Mouse (Mus musculus): Measurements from ENCODE around the gene Ccl9. TPM values are rescaled to one million over a fixed set of nuclear protein-coding genes. Genes with fewer than 3 reads are reported as not detected.
A peak's percentile ranks its signal among the peaks of the same experiment; 100 is the strongest.
"Not testable (repeated sequence)": the region's sequence is repeated elsewhere in the genome, so short reads cannot be mapped to it uniquely, and the experiment has no call there.

The Ccl9 gene
- polyA plus RNA-seq, 1 experiment from 2014 or later: 2.9 TPM

DNA sequence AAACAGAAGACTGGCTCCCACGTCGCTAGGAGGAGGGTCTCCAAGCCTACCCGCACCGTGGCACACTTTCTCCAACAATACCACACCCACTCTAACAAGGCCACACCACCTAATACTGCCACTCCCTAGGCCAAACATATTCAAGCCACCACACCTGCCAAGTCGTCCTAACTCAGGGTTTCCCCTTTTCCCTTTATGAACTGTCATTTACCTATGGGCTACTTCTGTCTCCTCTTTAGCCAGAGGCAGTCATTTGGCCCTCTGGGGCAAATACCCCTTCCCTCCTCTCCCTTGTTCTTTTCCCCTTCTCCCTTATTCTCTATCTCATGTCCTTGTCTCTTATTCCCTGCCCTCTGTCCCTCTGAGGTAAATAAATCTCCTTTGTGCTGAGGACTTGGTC, 26.8 kb downstream of the Ccl9 start:
- no peaks in the 10 kb centered on the region for H3K27me3 ChIP-seq

DNA sequence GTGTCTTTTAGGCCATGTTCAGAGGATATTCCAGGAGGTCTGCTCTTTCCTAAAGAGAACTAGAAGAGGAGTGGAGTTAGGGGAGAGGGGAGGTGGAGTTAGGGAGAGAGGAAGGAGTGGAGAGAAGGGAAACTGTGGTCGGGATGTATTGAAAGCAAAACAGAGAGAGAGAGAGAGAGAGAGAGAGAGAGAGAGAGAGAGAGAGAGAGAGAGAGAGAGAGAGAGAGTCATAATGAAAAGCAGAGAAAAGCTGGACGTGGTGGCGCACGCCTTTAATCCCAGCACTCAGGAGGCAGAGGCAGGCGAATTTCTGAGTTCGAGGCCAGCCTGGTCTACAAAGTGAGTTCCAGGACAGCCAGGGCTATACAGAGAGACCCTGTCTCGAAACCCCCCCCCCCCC, 27.4 kb downstream of the Ccl9 start:
- H3K9ac ChIP-seq; H3K4me2 ChIP-seq (replicated peaks); H3K36me3 ChIP-seq; H3K4me3 ChIP-seq; H3K27me3 ChIP-seq; H3K27ac ChIP-seq; H3K4me1 ChIP-seq; ATAC-seq (ENCODE audit: low FRiP score, low read depth); H3K9me3 ChIP-seq: not testable (repeated sequence)
- 85% methylated on average over 7 of the region's 7 CpGs for WGBS

More for the DNA sequence above, 26.8 kb downstream of the Ccl9 start:
- no peak overlapping the region for H3K4me2 ChIP-seq (replicated peaks)
- H3K9ac ChIP-seq: no peak overlapping the region
- ATAC-seq (ENCODE audit: low FRiP score, low read depth): no peak
- no peak overlapping the region for H3K27ac ChIP-seq
- no peak overlapping the region for H3K4me3 ChIP-seq
- 82% methylated on average over 5 of the region's 5 CpGs for whole genome bisulfite sequencing
- no peaks in the 10 kb centered on the region for H3K4me1 ChIP-seq
- no peaks in the 10 kb centered on the region for H3K9me3 ChIP-seq
- no peaks in the 10 kb centered on the region for H3K36me3 ChIP-seq

DNA sequence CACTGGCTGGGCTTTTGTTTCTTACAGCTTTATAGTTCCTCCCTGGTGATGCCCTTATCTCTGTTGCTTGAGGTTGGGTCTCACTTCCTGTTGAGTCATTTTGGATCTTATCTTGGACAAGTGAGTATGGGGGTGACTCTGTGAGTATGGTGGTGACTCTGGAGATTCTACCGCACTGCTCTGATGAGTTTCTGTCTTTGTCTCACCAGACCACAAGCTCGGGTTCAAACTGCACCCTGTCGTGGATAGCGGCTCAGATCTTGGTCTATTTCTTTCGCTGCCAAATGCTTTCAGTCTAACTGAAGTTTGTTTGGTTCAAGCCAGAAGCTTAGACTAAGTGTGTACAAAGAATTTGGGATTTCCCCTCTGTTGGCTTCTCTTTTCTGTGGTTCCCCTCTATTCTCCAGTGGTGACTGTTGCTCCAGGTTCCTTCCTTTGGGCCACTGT, 28.2 kb downstream of the Ccl9 start:
- H3K4me3 ChIP-seq: no peak overlapping the region
- H3K4me1 ChIP-seq: no peaks in the 10 kb centered on the region
- 85% methylated on average over 5 of the region's 5 CpGs for WGBS
- no peak overlapping the region for H3K9ac ChIP-seq
- ATAC-seq (ENCODE audit: low FRiP score, low read depth): no peak
- no peak overlapping the region for H3K4me2 ChIP-seq (replicated peaks)
- no peaks in the 10 kb centered on the region for H3K9me3 ChIP-seq
- no peaks in the 10 kb centered on the region for H3K36me3 ChIP-seq
- H3K27me3 ChIP-seq: no peaks in the 10 kb centered on the region
- no peak overlapping the region for H3K27ac ChIP-seq

DNA sequence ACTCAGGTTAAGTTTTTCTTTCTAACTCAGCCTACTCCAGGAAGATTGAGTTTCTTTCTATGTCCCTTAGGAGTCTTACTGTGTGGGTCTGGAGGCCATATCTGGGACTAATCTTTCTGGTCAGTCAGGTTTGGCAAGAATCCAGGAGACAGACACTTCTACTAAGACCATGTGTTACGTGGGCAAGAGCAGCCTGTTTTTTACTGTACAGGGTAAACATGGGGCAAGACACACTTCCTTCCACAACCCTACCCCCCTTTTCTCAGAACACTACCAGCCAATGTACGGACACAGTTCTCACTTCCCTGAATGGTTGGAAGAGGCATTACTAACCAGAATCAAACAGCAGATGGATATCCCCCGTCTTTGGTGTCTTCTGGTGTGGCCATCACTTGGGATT, 34.2 kb downstream of the Ccl9 start:
- H3K4me2 ChIP-seq (replicated peaks): no peak overlapping the region
- no peaks in the 10 kb centered on the region for H3K36me3 ChIP-seq
- H3K27me3 ChIP-seq: no peaks in the 10 kb centered on the region
- H3K9me3 ChIP-seq: no peaks in the 10 kb centered on the region
- H3K4me1 ChIP-seq: peaks cover 6% of the 10 kb centered on the region; the same call in 1 of the 2 replicates
- ATAC-seq (ENCODE audit: low FRiP score, low read depth): no peak
- H3K4me3 ChIP-seq: no peak overlapping the region
- 48% methylated on average over 3 of the region's 3 CpGs for WGBS
- no peak overlapping the region for H3K27ac ChIP-seq
- no peak overlapping the region for H3K9ac ChIP-seq

DNA sequence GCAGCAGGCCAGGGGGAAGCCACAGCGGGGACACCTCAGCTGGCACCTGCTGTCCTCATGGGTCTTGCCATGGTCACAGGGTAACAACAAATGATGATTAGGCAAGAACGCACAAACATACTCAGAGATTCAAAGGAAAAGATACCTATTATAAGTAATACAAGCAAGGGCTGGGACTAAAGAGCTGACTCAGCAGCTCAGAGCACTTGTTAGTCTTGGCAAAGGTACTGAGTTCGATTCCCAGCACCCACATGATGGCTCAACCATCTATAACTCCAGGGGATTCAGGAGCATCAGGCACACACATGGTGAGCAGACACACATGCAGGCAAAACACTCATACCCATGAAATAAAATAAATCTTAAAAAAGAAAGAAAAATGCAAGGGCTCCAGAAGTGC, 37.0 kb downstream of the Ccl9 start:
- Histone ChIP-seq H3K9me3 (no peaks in the 10 kb centered on the region), H3K4me3 (no peak overlapping the region), H3K4me1 (peaks cover 9% of the 10 kb centered on the region), H3K9ac (no peak overlapping the region), H3K4me2 (replicated peaks) (no peak overlapping the region), H3K27ac (no peak overlapping the region), H3K36me3 (no peaks in the 10 kb centered on the region), H3K27me3 (no peaks in the 10 kb centered on the region)
- 84% methylated on average over 3 of the region's 3 CpGs for WGBS
- no peak for ATAC-seq (ENCODE audit: low FRiP score, low read depth)

DNA sequence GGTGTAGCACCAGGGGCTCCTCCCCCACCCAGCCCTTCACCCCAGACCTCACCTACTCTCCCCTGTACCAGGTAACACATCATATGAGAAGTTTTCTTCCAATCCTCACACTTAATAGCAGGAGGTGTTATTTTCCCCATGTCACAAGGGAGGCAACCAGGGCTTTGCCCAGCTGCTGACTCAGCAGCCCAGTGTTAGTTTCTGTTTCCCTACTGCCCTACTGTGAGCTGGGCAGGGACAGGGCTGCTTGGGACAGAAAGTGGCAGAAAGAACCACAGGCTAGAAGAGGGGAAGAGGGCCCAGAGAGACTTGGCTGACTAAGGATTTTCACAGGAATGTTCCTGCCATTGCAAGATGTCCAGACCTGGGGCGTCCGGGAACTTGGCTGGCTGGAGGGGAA, 37.5 kb downstream of the Ccl9 start:
- WGBS: 76% methylated on average over 2 of the region's 2 CpGs
- H3K4me3 ChIP-seq: no peak overlapping the region
- ATAC-seq (ENCODE audit: low FRiP score, low read depth): no peak

DNA sequence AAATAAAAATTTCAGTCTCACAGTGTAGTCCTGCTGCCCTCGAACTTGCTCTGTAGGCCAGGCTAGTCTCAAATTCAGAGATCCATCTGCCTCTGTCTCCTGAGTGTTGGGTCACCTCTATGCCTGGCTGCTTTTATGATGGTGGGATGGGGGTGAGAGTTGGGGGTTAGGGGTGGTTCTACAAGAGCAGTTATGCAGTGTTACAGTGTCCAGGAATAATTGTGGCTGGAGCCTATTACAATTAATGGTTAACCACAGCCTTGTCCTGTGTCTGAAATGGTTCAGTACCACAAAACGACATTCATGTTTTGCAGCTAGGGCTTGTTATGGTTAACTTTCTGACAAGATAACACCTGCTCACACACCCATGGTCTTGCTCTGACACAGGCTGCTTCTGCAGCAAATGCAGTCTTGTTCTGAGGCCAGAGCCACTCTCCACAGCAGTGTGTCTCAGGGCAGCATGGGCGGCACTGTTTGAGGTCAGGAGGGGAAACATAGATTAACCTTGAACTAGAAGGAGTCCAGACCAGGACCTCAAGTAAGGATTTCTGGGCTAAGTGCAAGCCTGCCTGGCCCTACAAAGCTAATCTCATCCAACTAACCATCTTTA, 39.6 kb downstream of the Ccl9 start:
- Histone ChIP-seq H3K9ac (no peak overlapping the region), H3K4me2 (replicated peaks) (no peak overlapping the region), H3K4me1 (peaks cover 27% of the 10 kb centered on the region), H3K27ac (no peak overlapping the region), H3K36me3 (no peaks in the 10 kb centered on the region), H3K9me3 (no peaks in the 10 kb centered on the region), H3K4me3 (no peak overlapping the region), H3K27me3 (no peaks in the 10 kb centered on the region)
- WGBS: 71% methylated on average over 3 of the region's 3 CpGs
- no peak for ATAC-seq (ENCODE audit: low FRiP score, low read depth)

More for the DNA sequence above, 37.5 kb downstream of the Ccl9 start:
- Histone ChIP-seq H3K4me2 (replicated peaks) (no peak overlapping the region), H3K36me3 (no peaks in the 10 kb centered on the region), H3K27me3 (no peaks in the 10 kb centered on the region), H3K27ac (no peak overlapping the region), H3K9me3 (no peaks in the 10 kb centered on the region), H3K9ac (no peak overlapping the region), H3K4me1 (peaks cover 14% of the 10 kb centered on the region)

DNA sequence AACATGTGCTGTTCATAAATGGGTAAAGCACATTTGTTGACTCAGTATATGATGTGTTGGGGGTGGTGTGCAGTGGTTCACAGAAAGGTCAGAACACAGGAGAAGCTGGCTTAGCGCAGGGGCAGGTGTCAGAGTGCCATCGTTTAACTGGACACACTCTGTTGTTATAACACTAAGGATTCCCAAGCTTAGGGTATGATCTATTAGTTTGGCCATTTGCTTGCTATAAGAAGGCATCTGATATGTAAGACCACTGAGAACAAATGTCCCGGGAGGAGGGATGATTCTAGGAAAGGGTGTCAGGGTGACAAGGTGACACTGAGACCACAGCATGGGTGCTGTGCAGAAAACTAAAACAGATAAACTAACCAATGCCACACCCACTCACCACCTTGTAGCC, 41.6 kb downstream of the Ccl9 start:
- Histone ChIP-seq H3K4me1 (peaks cover 27% of the 10 kb centered on the region), H3K27me3 (no peaks in the 10 kb centered on the region), H3K27ac (no peak overlapping the region), H3K9ac (no peak overlapping the region), H3K4me2 (replicated peaks) (no peak overlapping the region), H3K9me3 (no peaks in the 10 kb centered on the region), H3K36me3 (no peaks in the 10 kb centered on the region), H3K4me3 (no peak overlapping the region)
- no peak for ATAC-seq (ENCODE audit: low FRiP score, low read depth)
- 61% methylated on average over 3 of the region's 3 CpGs for WGBS

DNA sequence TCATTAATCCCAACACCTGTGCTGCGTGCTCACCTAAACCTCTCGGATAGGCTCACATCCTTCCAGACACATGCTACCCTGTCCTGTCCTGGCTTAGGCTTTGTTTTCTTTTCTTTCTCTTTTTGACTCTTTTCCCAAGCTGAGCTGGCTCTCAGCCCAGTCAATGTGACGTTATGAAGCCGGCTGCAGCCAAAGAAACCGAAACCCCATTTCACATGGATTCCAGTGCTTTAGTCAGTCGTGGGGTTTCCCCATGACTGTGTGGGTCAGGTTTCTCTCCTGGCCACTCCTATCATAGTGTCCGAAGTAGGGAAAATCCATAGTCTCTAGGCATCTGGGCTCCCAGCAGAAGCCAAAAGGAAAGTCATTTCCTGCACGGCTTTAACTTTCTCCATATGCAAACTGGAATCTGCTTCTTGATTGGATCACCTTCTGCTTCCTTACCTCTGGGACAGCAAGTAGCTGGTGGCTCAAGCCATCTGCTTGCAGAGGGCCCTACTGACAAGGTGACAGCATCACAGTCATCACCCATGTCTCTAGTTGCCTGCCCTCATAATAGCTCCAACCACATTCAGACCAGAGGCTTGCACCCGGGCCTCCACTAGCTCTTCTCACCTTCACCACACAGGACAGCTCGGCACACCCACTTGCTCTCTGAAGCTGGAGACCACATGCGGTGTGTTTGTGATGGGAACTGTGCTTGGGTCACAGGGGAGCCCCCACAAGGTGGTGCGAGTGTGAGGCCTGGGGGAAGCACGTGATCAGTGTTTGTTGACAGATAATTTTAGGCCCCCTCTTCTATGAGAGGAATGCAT, 43.6 kb downstream of the Ccl9 start:
- H3K9ac ChIP-seq: no peak overlapping the region

DNA sequence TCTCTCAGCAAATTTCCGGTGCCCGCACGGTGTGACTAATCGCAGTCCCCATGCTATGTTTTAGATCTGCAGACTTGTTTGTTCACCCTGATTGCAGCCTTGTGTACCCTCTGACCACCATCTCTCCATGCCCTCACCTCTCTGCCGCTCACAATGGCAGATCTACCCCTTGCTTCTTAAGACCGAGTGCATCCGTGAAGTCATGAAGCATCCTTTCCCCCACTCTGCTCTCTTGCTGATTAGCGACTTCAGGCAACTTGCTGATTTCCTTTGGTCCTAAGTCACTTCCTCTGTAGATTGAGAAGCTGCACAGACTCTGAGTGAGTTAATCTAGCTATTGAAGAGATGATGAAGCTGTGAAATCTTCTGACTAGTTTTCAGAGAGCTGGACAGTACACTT, 44.3 kb downstream of the Ccl9 start:
- Histone ChIP-seq H3K27me3 (no peaks in the 10 kb centered on the region), H3K4me3 (no peak overlapping the region), H3K36me3 (no peaks in the 10 kb centered on the region), H3K27ac (peak overlapping the region; percentile 45; the same call in 1 of the 2 replicates), H3K9me3 (no peaks in the 10 kb centered on the region), H3K4me2 (replicated peaks) (peak overlapping the region; percentile 43), H3K9ac (no peak overlapping the region), H3K4me1 (peaks cover 27% of the 10 kb centered on the region)
- WGBS: 79% methylated on average over 8 of the region's 8 CpGs
- ATAC-seq (ENCODE audit: low FRiP score, low read depth): no peak

More for the DNA sequence above, 43.6 kb downstream of the Ccl9 start:
- Histone ChIP-seq H3K4me2 (replicated peaks) (peak overlapping the region; percentile 43), H3K4me3 (peak overlapping the region; percentile 8; the same call in 1 of the 2 replicates), H3K27ac (peak overlapping the region; percentile 52; the same call in 1 of the 2 replicates), H3K27me3 (no peaks in the 10 kb centered on the region), H3K36me3 (no peaks in the 10 kb centered on the region), H3K9me3 (no peaks in the 10 kb centered on the region), H3K4me1 (peaks cover 27% of the 10 kb centered on the region)
- WGBS: 20% methylated on average over 13 of the region's 13 CpGs
- peak; percentile 91 for ATAC-seq (ENCODE audit: low FRiP score, low read depth)

DNA sequence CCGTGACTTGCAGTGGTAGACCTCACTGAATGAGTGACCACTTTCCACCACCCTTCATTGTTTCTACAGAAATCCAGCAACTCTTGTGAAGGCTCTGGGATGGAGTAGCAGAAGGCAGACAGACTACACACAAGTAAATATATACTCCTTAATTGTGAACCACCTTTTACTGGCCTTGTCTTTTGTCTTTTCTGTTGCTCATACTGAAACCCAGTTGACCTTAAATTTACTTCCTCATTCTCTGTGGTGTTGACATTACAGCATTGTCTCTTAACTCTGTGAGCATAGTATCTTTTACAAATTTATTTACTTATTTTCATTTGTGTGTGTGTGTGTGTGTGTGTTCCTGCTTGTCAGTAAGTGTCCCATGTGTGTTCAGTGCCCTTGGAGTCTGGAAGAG, 45.2 kb downstream of the Ccl9 start:
- Histone ChIP-seq H3K27me3 (no peaks in the 10 kb centered on the region), H3K4me3 (no peak overlapping the region), H3K9me3 (no peaks in the 10 kb centered on the region), H3K4me2 (replicated peaks) (no peak overlapping the region), H3K27ac (no peak overlapping the region), H3K4me1 (peaks cover 27% of the 10 kb centered on the region), H3K9ac (no peak overlapping the region), H3K36me3 (no peaks in the 10 kb centered on the region)
- 97% methylated on average over 1 of the region's 1 CpGs for WGBS
- ATAC-seq (ENCODE audit: low FRiP score, low read depth): no peak

DNA sequence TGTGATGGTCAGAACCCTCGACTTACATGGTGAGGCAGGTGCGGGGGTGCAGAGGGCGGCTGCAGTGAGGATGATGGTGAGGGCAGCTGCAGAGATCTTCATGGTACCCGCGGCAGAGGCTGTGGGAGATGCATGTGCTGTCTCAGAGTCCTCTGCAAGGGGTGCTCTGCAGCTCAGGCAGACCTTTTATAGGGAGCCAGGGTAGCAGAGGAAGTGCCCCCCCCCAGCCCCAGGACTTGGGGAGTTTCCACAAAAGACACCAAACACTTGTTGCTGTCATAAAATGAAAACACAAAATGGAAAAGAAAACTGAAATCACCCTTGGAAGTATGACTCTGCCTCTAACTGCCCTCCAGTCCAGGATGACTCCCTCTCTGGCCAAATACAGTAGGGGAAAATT, 48.1 kb downstream of the Ccl9 start, which contains the start of gene Ccl5:
Gene Ccl5, minus strand, starts transcription at position 159 of the 400 bp plus-strand sequence.
- Histone ChIP-seq H3K36me3 (no peaks in the 10 kb centered on the region), H3K4me2 (replicated peaks) (no peak within 1 kb of the TSS), H3K4me1 (peaks cover 14% of the 10 kb centered on the region), H3K4me3 (no peak within 1 kb of the TSS), H3K9ac (no peak within 1 kb of the TSS), H3K9me3 (no peaks in the 10 kb centered on the region), H3K27ac (no peak within 1 kb of the TSS), H3K27me3 (no peaks in the 10 kb centered on the region)
- no peak for ATAC-seq (ENCODE audit: low FRiP score, low read depth)
- WGBS: 86% methylated on average over 5 of the region's 5 CpGs
